Mouse (Mus musculus) lung, postnatal 14 days (tissue): ENCODE measurements around the gene Phb.

Experiments
- DNase-seq: peaks from one replicate; pipeline ENCODE4 v3.0.0; 2021

The Phb gene

DNA sequence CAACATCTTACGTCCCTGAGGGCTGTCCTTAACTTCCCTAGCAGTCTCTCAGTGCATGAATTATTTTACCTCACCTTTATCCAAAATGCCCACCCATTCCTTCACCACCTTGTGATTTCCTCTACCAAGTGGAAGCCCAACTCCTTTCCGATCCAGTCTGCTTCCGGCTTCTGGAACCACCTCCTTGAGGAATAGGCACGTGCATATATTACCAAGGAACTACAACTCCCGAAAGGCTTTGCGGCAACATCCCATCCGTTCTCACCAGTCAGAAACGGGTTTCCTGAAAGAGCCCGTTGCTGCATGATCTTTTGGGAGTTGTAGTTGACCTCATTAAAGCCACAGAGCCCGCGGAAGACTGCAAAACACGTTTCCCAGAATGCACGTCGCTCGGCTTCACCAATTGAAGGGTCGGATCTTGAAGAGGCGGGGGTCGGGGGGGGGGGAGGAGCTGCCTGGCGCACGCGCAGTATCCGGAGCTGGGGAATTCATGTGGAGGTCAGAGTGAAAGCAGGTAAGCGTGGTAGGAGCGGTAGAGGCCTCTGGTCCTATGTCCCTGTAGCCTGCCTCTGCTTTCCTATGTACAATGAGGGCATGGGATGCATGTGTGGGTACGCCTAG is at the start of gene Phb:
Phb (plus strand) TSS at position 429 of the 621 bp plus-strand sequence.
- peak; percentile 93 for DNase-seq

DNA sequence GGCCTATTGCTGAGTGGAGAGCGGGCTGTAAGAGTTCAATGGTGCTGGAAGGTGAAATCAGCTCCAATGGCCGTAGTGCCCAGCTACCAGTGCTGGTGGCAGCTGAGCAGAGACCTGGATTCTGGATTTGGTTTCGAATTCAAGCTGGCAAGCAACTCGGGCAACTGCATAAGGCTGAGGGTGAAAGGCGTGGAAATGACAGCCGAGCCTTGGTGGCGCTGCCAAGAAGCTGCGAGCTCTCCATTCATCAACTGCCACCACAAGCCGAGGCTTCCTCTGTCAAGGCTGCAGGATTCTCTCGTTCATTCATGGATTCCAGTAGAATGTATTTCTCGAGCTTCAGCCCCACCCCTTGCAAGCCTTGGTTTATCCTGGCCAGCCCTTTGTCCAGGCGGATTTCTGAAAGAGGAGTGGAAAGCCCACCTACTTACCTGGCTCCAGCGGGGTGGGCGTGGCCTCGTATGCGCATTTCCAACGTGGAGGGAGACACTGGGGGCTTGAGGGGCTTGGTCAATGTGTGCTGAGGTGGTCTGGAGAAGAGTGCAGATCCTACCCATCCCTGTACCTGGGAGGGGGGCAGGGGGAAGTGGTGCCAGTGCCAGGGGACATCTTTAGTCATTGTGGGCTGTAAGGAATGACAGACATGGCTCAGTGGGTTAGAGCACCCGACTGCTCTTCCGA is 48.8 kb upstream of the Phb start:
- peak; percentile 19 for DNase-seq

DNA sequence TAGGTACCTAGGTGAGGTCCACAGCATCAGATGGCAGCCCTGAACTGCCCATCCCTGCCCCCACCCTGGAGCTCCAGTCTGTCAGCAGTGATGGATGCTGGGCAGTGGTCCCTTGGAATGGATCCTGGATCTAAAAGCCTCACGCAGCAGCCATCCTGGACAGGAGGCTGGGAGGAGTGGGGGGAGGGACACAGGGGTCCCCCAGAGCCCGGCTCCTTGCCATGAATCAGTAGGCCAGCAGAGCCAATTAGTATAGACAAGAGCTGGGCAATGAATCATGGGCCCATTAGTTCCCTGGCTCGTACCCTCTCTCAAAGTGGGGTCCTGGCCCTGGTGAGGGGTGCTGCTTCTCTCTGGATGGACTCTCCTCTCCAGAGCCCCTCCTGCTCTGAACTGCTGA is 47.7 kb upstream of the Phb start:
- DNase-seq, result no peak

DNA sequence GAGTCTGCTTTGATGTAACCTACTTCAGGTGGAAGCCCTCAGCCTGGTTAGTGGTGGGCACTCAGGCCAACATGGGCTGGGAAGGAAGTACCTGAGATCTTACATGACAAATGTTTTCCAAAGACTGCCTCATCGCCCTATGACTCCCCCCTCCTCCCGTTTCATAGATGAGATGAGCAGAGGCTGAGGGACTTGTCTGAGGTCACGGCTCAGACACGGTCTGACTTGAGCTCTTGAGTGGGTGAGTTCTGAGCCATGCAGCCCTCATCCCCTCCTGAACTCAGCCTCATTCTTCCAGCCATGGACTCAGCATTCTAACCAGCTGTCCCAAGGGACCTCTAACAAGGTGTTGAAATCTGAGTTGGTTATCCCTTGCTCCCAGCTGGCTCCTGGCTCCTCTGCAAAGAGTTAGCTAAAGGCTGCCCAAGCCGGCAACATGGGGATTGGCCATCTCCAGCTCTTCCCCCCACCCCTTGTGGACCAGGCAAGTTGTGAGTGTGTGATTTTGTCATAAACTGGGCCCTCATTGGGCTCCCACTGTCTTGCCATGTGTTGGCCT is 46.8 kb upstream of the Phb start:
- DNase-seq, result no peak

DNA sequence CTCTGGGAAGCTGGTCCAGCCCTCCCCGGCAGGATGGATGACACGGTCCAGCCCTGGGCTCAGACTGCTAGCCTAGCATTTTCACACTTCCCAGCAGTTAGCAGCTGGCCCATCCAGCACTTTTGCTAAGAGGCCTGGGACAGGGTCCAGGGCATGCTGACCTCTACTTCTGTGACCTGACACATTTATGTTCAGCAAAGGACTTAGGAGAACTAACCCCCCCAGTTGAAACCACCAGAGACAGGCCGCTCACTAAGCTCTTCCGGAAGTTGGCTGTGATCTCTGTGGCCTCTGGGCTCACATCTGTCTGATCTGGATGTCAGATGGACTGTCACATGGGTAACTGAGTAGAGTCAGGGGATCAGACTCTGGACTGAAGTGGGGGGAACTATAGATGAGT is 45.7 kb upstream of the Phb start:
- no peak for DNase-seq

DNA sequence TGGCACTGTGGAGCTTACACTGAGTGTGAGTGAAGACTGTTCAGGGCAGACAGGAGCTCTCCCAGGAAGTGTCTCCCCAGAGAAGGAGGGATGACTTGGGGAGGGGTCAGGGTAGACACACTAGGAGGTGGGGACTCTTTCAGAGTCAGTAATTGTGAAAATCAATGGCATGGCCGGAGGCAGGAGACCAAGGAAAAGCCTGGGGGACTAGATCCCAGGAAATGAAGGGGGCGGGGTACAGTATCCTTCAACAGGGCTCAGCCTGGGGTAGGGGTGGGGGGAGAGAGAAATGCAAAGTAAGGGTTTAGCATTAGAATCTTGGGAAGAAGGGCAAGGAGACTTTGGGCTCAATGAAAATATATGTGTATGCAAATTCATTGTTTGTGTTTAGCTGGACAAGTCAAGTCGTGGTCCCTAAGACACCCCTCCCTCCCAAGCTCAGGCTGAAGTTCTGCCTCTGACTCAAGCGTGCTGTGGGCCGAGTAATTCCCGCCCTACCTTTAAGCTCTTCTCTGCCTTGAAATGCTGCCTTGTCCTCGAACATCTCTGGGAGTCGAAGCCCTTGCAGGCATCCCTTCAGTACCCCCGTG is 45.1 kb upstream of the Phb start:
- DNase-seq, result no peak

DNA sequence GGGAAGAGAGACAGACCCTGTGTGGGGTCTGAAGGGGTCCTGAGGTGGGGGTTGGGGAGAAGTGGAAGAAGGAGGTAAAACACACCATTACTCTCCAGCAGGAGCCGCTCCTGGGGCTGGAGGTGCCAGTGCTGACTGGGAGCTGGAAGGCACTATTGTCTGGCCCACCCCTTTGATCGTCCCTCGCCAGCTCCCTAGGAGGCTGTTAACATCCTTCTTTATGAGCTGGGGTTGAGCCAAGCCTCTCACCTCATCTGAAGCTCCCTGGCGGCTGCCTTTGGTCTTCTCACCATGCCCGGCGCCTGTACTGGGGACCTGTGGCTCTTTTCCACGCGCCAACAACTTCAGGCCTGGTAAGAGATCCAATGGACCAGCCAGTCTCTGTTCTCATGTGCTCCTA is 44.3 kb upstream of the Phb start:
- no peak for DNase-seq

DNA sequence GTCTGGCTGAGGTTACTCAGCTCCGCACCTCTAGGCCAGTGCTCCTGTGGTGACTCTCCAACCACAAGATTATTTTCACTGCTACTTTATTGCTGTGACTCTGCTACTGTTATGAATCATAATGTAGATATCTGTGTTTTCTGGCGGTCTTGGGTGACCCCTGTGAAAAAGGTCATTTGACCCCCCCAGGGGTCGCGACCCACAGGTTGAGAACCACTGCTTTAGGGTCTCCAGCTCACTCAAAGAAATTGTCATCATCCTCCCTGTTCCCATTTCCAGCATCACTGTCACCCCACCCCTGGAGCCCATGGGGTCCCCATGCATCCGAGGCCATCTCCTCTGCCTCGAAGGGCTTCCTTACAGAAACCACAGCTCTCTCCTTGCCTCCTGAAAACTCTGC is 36.2 kb upstream of the Phb start:
- no peak for DNase-seq

DNA sequence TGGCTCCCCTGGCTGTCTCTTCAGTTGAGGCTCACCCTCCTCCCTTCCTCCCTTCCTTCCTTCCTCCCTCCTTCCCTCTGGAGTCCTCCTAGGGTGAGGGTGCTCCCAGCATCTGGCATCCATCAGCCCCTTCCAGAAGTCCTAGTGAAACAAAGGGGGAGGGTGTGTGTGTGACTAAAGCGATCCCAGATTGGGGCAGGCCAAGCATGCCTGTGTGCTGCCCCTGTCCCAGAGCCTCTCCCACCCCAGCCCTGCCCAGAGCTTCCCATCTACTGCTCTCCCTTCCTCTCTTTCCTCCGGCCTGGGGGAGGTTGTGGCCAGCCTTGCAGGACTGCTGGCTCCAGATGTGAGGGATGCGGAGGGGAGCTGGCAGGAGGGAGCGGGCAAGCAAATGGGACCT is 35.5 kb upstream of the Phb start:
- no peak for DNase-seq

DNA sequence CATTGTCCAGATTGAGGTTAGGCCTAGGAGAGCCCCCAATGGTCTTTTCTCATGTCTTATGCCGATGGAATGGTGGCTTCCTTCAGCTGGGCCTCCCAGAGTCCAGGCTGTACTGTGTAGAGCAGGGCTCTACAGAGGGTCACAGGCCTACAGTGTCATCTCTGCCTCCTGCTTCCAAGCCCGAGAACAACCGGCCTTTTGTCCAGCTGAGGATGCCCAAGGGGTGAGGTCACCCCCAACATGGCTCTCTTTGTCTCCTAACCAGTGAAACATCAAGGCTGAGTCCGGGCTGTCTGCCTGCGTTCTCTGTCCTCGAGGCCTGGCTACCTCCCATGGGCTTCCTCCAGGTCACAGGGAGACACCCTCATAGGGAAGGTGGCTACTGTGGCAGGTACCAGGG is 34.3 kb upstream of the Phb start:
- DNase-seq, result no peak

DNA sequence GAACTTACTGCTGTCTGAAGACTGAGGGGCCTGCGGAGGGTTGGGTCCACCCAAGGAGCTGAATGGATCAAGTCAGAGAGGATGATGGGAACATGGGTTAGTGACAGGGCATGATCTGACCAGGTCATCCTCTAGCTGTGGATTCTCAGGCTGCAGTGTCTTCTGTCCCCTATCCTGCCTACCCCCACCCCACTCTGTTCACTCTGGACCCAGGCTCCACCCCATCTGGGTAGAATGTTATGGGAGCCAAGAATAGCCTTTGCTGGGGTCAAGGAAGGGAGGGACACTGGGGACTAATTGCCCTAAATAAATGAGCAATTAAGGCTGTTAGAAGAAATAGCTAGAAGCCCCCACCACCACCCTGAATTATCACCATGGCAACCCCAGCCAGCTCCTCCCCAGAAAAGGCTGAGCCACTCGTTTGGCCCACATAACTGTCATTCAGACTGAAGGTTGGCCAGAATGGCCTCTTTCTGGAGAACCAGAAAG is 33.2 kb upstream of the Phb start:
- DNase-seq, result no peak

DNA sequence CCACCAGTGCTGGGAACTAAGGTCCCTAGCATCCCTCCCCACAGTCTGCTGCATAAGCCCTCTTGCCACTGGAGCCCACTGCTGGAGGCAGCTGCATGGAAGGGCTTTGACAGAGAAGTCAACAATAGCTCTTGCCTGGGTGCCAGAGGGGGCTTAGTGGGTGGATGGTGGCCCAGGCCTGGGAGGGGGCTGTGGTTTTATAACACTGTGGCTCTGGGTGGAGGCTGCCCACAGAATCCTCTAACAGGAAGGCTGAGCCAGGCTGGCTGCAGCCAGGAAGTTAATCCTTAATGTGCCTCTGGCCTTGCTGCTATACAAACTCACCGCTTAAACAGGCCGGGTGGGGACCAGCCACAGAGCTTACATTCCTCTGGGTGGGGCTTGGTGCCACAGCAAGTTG is 31.7 kb upstream of the Phb start:
- no peak for DNase-seq

DNA sequence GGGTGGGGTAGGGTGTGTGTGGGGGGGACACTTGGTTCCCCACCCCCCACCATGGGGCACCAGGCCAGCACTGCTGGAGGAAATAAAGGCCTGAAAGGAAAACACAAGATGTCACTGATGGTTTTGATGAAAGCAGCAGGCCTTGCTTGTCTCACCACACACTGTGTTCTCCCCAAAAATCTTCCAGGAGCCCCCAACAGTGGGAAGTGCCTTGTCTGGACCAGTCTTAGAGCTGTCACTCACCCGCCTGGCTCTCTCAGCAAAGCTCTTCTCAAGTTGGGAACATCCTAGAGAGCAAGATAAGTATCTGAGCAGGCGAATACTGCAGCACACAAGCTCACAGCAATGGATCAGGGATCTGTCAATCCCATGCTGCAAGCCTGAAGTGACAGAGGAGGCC is 26.0 kb upstream of the Phb start:
- no peak for DNase-seq

DNA sequence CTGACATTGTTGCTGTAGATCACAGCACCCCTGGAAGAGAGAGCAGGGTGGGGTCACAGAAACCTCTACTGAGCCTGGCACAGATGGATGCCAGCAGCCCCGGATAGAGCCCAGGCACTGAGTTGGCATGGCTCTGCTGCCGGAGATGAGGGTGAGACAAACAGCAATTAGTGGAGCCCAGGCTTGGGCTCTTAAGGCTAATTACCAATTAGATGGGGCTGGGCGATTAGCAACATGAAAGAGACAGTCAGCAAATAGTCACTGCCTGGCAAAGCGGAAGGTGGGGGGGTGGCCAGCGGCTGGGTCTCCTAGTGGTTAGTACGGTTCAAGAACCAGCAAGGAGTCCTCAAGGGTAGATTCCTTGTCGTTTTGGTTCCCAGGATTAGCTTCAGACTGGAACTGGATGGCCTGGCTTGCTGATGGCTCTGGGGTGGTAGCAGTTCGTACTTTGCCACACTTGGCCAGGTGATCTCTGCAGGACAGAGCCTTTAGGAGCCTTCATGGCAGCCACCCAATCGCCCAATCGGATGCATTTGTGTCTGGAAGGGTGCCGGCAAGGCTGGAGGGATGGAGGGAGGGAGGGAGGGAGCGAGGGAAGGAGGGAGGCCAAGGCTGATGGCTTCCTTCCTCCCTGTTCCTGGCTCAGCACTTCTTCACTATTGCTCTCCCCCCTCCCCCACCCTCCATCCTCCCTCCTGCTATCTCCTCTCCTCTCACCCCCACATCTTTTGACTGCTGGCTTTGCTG is 24.1 kb upstream of the Phb start:
- DNase-seq, result no peak

DNA sequence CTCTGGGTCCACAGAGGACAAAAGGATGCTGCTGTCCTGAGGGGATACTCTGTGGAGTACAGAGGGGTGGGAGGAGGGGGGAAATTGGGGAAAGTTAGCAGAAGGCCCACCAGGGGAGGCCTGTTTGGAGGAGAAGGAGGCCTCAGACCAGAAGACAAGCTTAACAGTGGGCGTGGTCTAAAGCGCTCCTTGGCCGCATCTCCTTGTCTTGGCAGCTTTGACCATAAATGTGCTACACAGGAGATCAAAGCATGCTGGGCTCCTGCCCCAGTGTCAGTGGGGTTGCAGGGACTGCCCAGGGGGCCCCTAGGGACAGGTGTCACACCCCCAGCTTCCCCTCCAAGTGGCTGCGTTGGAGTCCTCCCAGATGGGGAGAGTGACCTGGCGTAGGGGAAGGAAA is 22.9 kb upstream of the Phb start:
- no peak for DNase-seq

DNA sequence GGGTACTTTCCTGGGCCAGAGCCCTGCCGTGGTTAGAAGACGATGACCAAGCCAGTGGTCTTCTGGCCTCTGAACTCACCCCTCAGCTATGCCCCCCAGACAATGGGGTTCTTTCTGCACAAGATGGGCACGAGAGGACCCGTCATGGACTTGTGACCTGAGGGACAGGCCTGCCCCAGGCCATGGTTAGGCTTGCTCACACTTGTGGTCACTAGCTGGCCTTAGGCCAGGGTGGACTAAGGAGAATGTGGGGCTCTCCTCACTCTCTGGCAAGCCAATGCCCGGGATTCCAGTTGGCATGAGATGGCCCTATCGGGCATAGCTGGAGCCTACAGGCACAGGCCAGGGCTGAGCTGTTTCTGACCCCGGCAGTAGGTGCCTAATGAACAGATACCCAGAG is 22.4 kb upstream of the Phb start:
- DNase-seq, result no peak

DNA sequence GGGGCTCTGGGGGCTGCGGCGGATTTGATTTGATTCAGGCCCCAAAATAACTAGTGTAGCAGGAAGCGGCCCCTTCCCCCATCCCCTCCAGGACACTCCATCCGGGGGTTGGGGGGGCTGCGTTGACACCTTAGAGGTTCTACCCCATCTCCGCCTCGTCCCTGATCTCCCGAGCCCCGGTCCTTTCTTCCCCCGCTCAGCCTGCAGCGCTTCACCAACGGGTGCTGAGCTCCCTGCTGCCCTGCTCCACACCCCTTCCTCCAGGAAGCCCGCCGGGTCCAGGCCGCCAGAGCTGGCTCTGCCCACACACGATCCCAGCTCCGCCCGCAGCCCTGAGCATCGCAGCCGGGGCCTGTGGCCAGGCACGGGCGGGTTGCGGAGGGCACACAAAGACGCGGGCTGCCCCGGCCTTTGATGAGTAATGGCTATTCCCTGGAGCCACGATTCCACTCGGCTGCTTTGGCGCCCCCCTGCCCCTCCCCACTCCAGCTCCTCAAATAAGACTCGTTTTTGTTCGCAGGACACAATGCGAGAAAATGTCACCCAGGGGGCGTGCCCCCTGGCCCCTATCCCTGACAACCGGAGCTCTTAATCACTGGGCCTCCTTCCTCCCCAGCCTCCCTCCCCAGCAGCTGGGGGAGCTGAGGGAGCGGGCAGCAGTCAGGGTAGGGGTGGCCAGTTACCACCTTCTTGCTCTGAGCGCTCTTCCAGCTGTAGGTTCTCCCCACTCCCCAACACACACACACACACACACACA is 21.2 kb upstream of the Phb start:
- no peak for DNase-seq

DNA sequence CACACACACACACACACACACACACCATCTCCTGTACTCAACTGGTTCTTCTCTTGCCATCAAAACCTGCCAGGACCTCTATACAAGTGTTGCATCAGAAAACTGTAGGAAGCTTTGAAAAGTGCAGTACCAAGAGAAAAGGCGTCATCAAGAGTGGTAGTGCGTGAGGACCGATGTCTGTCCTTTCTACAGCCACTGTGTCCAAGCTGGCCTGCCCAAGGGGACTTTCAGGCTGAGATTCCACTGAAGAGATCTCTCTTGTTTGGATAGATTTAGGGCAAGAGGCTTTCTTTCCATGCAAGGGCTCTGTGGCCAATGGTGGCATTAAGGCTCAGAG is 20.6 kb upstream of the Phb start:
- DNase-seq, result no peak

DNA sequence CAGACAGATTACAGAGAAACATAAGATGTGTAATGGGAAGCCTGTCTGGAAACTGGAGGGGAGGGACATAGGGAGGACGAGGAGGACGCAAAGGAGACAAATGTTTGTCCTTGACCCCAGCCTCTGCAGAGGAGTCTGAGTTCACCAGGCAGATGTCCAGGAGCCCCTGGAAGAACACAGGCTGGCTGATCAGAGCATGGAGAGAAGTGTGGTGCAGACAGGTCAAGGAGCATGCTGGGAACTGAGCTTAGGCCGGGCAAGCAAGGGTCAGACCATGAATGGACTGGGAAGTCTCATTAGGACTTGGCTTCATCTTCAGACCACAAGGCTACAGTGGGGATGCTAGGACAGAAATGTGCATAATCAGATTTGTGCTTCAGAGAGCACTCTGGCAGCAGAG is 19.0 kb upstream of the Phb start:
- no peak for DNase-seq

DNA sequence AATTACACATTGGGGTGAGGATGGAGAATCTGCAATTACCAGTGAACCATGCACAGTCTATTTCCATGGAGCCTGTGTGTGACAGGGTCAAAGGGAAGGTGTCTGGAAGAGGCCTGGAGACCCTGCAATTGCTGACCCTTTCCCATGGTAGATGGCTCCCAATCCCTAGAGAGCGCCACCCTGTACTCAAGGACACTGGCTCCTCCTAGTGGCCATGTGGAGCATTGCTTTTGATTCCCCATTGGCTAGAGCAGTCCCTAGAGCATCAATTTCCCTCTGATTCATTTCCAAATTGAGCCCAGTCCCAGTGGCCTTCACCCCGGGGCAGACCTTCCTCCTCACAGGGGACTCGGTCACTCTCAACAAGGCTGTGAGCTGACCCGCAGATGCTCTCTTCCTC is 17.9 kb upstream of the Phb start:
- DNase-seq, result peak; percentile 81

DNA sequence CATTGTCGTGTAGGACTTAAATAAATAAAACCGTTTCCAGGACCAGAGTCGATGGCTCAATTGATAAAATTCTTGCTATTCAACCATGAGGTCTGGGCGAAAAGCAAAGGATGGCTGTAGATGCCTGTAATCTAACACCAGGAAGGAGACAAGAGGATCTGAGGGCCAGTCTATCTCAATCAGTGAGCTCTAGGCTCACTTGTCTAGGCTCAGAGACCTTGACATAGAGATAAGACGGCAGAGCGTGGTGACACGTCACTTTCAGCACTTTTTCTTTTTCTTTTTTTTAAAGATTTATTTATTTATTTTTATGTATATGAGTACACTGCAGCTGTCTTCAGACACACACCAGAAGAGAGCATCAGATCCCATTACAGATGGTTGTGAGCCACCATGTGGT is 17.2 kb upstream of the Phb start:
- no peak for DNase-seq

DNA sequence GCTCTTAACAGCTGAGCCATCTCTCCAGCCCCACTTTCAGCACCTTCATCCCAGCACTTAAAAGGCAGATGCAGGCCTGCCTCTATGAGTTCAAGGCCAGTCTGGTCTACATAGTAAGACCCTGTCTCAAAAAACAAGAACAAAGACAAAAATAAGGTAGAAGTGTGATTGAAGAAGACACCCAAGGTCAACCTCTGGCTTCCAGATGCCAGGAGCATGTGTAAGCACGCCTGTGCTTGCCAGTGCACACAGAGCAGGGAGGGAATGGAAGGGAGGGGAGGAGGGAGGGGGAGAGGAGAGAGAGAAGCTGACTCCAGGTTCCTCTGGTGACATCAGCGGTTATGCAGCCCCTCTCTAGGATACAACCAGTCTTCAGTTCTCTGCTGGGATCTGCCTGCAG is 16.8 kb upstream of the Phb start:
- DNase-seq, result no peak

DNA sequence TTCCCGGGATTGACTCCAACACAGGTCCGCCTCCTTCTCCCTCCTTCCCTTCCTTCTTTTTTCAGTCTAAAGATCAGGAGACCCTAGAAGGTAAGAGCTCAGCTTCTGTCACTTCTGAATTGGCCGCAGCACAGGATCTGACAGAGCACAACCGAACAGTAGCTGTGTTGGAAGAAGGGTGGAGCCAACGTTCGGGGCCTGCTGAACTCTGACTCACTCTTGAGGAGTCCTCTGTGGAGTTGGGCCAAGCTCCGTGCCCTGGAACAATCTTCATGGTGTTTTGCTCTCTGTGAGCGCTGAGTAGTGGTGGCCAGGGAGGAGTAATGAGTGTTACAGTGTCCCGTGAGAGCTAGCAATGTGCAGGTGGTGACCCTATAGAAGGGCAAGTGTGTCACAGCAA is 15.8 kb upstream of the Phb start:
- DNase-seq, result no peak
